Mouse (Mus musculus): Measurements from ENCODE around the gene Zc3h12c. TPM values are rescaled to one million over a fixed set of nuclear protein-coding genes. Genes with fewer than 3 reads are reported as not detected.

Gene Zc3h12c
- polyA plus RNA-seq, 1 experiment from 2014 or later, result 0.48 TPM

GRCm38 (mm10) chr9:52167084-52167483 lies 1.3 kb downstream of the Zc3h12c start:
- no peak for ATAC-seq (ENCODE audit: insufficient read depth)
- no peak overlapping the region for H3K9ac ChIP-seq
- H3K4me2 ChIP-seq, result 0 out of 2 replicates have a peak overlapping the region, but pooled peaks have one; percentile 89
- H3K4me3 ChIP-seq (replicated peaks), result no peak overlapping the region
- 30% methylated on average over 3 of the region's 3 CpGs for WGBS (ENCODE audit: insufficient replicate concordance)
- H3K27ac ChIP-seq (replicated peaks), result no peak overlapping the region
- no peaks in the 10 kb centered on the region for H3K9me3 ChIP-seq (replicated peaks)
- H3K27me3 ChIP-seq, result peaks cover 56% of the 10 kb centered on the region
- H3K36me3 ChIP-seq (replicated peaks), result no peaks in the 10 kb centered on the region
- peaks cover 8% of the 10 kb centered on the region; the same call in 1 of the 2 replicates for H3K4me1 ChIP-seq (replicated peaks)

DNA sequence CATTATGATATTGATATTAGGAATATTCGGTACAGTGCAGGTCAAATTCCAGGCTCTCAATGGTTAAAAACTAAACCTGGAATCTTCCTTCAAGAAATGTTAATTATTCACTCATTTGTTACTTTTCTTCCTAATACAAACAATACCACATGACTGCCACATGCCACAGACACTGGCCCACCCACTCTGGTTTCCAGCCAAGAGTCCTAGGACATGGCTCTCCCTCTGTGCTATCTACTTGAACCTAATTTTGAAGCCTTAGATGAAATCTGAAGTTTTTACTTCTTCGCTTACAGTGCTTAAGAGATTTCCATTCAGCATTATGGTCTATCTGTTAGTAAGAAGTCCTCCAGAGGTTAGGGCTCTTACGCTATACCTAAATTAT lies 2.7 kb downstream of the Zc3h12c start:
- Histone ChIP-seq H3K9me3 (replicated peaks) (no peaks in the 10 kb centered on the region), H3K4me1 (replicated peaks) (peaks cover 6% of the 10 kb centered on the region; the same call in 1 of the 2 replicates), H3K27me3 (peaks cover 43% of the 10 kb centered on the region), H3K9ac (no peak overlapping the region), H3K4me2 (no peak overlapping the region), H3K27ac (replicated peaks) (no peak overlapping the region), H3K4me3 (replicated peaks) (no peak overlapping the region), H3K36me3 (replicated peaks) (no peaks in the 10 kb centered on the region)
- no peak for ATAC-seq (ENCODE audit: insufficient read depth)
- WGBS (ENCODE audit: insufficient replicate concordance), result 75% methylated on average over 3 of the region's 3 CpGs

DNA sequence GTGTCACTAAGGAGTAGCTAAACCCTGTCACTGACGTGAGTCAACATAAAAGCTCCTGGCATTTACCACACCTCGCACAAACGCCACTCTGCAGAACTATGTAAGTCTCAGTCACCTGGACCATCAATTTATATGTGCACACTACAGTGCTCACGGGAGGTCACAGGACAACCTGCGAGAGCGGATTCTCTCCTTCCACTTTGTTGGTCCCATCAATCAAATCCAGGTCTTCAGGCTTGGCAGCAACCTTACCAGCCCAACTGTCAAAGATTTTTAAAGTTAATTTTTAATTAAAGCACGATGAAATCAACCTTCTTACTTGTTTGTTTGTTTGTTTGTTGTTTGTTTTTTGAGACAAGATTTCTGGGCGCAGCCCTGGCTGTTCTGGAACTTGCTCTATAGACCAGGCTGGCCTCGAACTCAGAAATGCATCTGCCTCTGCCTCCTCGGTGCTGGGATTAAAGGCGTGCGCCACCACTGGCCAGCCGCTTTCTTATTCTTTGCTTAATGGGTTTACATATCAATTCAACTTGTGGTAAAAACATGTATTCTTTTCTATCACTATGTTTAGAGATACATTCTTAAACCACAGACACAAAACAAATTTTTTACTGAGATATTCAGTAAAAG lies 3.2 kb downstream of the Zc3h12c start:
- ATAC-seq (ENCODE audit: insufficient read depth), result no peak
- Histone ChIP-seq H3K36me3 (replicated peaks) (no peaks in the 10 kb centered on the region), H3K27me3 (peaks cover 38% of the 10 kb centered on the region), H3K4me1 (replicated peaks) (peaks cover 6% of the 10 kb centered on the region; the same call in 1 of the 2 replicates), H3K4me3 (replicated peaks) (no peak overlapping the region), H3K27ac (replicated peaks) (no peak overlapping the region), H3K9ac (no peak overlapping the region), H3K9me3 (replicated peaks) (no peaks in the 10 kb centered on the region), H3K4me2 (no peak overlapping the region)
- WGBS (ENCODE audit: insufficient replicate concordance), result 73% methylated on average over 13 of the region's 13 CpGs

- H3K4me3 ChIP-seq (replicated peaks), result no peak overlapping the region
- H3K4me2 ChIP-seq, result no peak overlapping the region
- H3K27ac ChIP-seq (replicated peaks), result no peak overlapping the region
- H3K9me3 ChIP-seq (replicated peaks), result no peaks in the 10 kb centered on the region
- no peaks in the 10 kb centered on the region for H3K4me1 ChIP-seq (replicated peaks)
- H3K9ac ChIP-seq, result no peak overlapping the region
- WGBS (ENCODE audit: insufficient replicate concordance), result 59% methylated on average over 1 of the region's 1 CpGs
- H3K27me3 ChIP-seq, result no peaks in the 10 kb centered on the region
- no peak for ATAC-seq (ENCODE audit: insufficient read depth)
- no peaks in the 10 kb centered on the region for H3K36me3 ChIP-seq (replicated peaks)
Measured at GRCm38 (mm10) chr9:52160512-52160911, 7.9 kb downstream of the Zc3h12c start.

DNA sequence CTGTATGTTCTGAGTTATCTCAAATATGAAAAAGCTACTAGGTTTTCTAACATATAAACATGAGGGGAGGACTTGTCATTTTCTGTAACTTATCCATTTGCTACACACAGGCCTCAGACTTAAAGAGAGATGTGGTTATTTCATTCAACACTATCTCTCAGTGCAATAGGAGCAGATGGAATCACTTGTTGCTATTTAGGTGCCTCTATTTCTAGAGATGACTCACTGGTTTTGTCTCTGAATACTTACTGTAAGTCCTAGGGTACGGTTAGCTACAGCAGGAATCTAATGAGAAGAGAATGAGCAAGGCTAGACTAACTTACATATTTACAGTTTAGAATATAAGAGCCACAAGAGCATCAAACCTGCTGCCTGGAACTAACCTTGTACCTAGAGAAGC lies 9.8 kb downstream of the Zc3h12c start:
- H3K9me3 ChIP-seq (replicated peaks), result no peaks in the 10 kb centered on the region
- 55% methylated on average over 1 of the region's 1 CpGs for WGBS (ENCODE audit: insufficient replicate concordance)
- ATAC-seq (ENCODE audit: insufficient read depth), result no peak

GRCm38 (mm10) chr9:52155417-52155816 lies 13.0 kb downstream of the Zc3h12c start:
- no peak overlapping the region for H3K4me3 ChIP-seq (replicated peaks)
- no peak overlapping the region for H3K27ac ChIP-seq (replicated peaks)
- no peak overlapping the region for H3K4me2 ChIP-seq
- no peaks in the 10 kb centered on the region for H3K36me3 ChIP-seq (replicated peaks)
- no peaks in the 10 kb centered on the region for H3K4me1 ChIP-seq (replicated peaks)
- ATAC-seq (ENCODE audit: insufficient read depth), result no peak
- 62% methylated on average over 4 of the region's 4 CpGs for WGBS (ENCODE audit: insufficient replicate concordance)
- no peak overlapping the region for H3K9ac ChIP-seq
- H3K9me3 ChIP-seq (replicated peaks), result no peaks in the 10 kb centered on the region
- H3K27me3 ChIP-seq, result no peaks in the 10 kb centered on the region

More for the DNA sequence above, 9.8 kb downstream of the Zc3h12c start:
- Histone ChIP-seq H3K27me3 (no peaks in the 10 kb centered on the region), H3K4me3 (replicated peaks) (no peak overlapping the region), H3K4me1 (replicated peaks) (no peaks in the 10 kb centered on the region), H3K27ac (replicated peaks) (no peak overlapping the region), H3K9ac (no peak overlapping the region), H3K36me3 (replicated peaks) (no peaks in the 10 kb centered on the region), H3K4me2 (no peak overlapping the region)

DNA sequence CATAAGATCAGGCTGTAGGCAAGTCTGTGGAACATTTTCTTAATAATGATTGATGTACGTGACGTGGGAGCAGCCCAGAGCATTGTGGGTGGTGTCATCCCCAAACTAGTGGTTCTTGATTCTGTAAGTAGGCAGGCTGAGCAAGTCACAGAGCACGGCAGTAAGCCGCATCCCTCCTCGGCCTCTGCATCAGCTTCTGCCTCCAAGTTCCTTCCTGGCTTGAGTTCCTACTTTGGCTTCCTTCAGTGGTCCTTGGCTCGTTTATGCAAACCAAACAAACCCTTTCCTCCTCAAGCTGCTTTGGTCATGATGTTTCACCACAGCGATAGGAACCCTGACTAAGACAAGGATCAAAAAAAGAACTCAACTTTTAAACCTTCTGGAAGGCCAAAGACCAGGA lies 14.1 kb downstream of the Zc3h12c start:
- H3K9me3 ChIP-seq (replicated peaks), result no peaks in the 10 kb centered on the region
- WGBS (ENCODE audit: insufficient replicate concordance), result 47% methylated on average over 7 of the region's 7 CpGs
- ATAC-seq (ENCODE audit: insufficient read depth), result no peak
- no peak overlapping the region for H3K27ac ChIP-seq (replicated peaks)
- H3K4me1 ChIP-seq (replicated peaks), result no peaks in the 10 kb centered on the region
- no peaks in the 10 kb centered on the region for H3K27me3 ChIP-seq
- no peaks in the 10 kb centered on the region for H3K36me3 ChIP-seq (replicated peaks)
- no peak overlapping the region for H3K4me2 ChIP-seq
- no peak overlapping the region for H3K4me3 ChIP-seq (replicated peaks)
- H3K9ac ChIP-seq, result no peak overlapping the region

DNA sequence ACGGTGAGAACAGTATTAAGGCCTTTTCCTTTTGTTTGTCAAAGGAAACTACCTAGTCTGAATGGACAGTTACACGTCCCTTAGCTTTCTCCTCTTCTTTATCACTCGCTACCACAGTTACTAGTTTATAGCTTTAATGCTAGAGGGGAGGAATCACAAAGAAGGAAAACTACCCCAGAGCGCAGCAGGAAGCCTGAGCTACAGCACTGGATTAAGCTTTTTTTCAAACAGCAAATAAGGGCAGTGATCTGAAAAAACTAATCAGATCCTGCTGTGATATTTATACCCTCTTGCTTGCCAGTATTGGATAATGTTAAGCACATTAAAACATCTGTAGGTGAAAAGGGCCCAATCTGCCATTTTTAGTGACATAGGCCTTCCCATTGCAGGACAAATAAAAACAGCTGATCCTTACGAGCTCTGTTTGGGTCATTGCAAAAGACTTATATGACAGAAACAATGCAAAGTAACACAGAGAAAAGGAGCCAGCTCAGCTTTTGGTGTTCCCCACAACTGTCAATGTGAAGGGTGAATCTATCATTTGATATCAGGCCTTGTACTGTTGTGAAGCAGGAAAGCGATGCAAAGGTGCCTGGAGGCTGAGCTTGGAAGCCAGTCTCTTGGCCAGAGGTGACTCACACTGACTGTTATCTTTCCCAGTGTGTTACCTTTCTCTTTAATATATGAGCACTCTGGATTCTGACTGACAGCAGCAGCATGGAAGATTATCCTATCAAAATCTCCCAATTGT lies 16.1 kb downstream of the Zc3h12c start:
- H3K27me3 ChIP-seq, result no peaks in the 10 kb centered on the region
- H3K9me3 ChIP-seq (replicated peaks), result no peaks in the 10 kb centered on the region
- no peak overlapping the region for H3K4me2 ChIP-seq
- H3K4me1 ChIP-seq (replicated peaks), result no peaks in the 10 kb centered on the region
- no peak overlapping the region for H3K9ac ChIP-seq
- H3K36me3 ChIP-seq (replicated peaks), result no peaks in the 10 kb centered on the region
- no peak for ATAC-seq (ENCODE audit: insufficient read depth)
- H3K27ac ChIP-seq (replicated peaks), result no peak overlapping the region
- no peak overlapping the region for H3K4me3 ChIP-seq (replicated peaks)
- 60% methylated on average over 6 of the region's 6 CpGs for WGBS (ENCODE audit: insufficient replicate concordance)

DNA sequence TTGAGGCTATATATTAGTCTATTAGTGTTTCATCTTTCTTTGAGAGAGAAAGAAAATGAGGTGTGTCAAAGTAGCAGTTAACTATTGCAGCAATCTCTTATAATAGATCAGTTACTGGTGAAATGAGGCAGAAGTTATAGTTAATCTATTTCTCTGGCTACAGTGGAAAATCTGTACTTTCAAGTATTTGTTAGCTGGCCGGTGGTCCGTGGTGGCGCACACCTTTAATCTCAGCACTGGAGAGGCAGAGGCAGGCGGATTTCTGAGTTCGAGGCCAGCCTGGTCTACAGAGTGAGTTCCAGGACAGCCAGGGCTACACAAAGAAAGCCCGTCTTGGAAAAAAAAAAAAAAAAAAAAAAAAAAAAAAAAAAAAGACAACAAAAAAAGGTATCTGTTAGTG lies 18.6 kb downstream of the Zc3h12c start:
- Histone ChIP-seq H3K27ac (replicated peaks) (no peak overlapping the region), H3K4me3 (replicated peaks) (no peak overlapping the region), H3K4me1 (replicated peaks) (no peaks in the 10 kb centered on the region), H3K9ac (no peak overlapping the region), H3K4me2 (no peak overlapping the region), H3K36me3 (replicated peaks) (no peaks in the 10 kb centered on the region), H3K27me3 (no peaks in the 10 kb centered on the region), H3K9me3 (replicated peaks) (no peaks in the 10 kb centered on the region)
- ATAC-seq (ENCODE audit: insufficient read depth), result no peak
- 80% methylated on average over 6 of the region's 6 CpGs for WGBS (ENCODE audit: insufficient replicate concordance)

GRCm38 (mm10) chr9:52149286-52149685 lies 19.1 kb downstream of the Zc3h12c start:
- no peak overlapping the region for H3K4me3 ChIP-seq (replicated peaks)
- H3K27ac ChIP-seq (replicated peaks), result no peak overlapping the region
- no peak overlapping the region for H3K9ac ChIP-seq
- no peaks in the 10 kb centered on the region for H3K9me3 ChIP-seq (replicated peaks)
- WGBS (ENCODE audit: insufficient replicate concordance), result 44% methylated on average over 4 of the region's 4 CpGs
- no peak for ATAC-seq (ENCODE audit: insufficient read depth)
- no peak overlapping the region for H3K4me2 ChIP-seq
- H3K4me1 ChIP-seq (replicated peaks), result no peaks in the 10 kb centered on the region
- no peaks in the 10 kb centered on the region for H3K36me3 ChIP-seq (replicated peaks)
- no peaks in the 10 kb centered on the region for H3K27me3 ChIP-seq

GRCm38 (mm10) chr9:52148831-52149230 lies 19.5 kb downstream of the Zc3h12c start:
- H3K27ac ChIP-seq (replicated peaks), result no peak overlapping the region
- H3K4me2 ChIP-seq, result no peak overlapping the region
- H3K4me3 ChIP-seq (replicated peaks), result no peak overlapping the region
- H3K4me1 ChIP-seq (replicated peaks), result no peaks in the 10 kb centered on the region
- no peak for ATAC-seq (ENCODE audit: insufficient read depth)
- no peaks in the 10 kb centered on the region for H3K36me3 ChIP-seq (replicated peaks)
- H3K27me3 ChIP-seq, result no peaks in the 10 kb centered on the region
- WGBS (ENCODE audit: insufficient replicate concordance), result 66% methylated on average over 4 of the region's 4 CpGs
- no peaks in the 10 kb centered on the region for H3K9me3 ChIP-seq (replicated peaks)
- no peak overlapping the region for H3K9ac ChIP-seq
